ENCODE assay signal across 25 mouse cellular contexts in genomic region chr8:120675718-120676117, GRCm38 (mm10). TPM values are rescaled to one million over a fixed set of nuclear protein-coding genes. Genes with fewer than 3 reads are reported as not detected.
A peak's percentile ranks its signal among the peaks of the same experiment; 100 is the strongest.
DNase-seq lines count a peak whose midpoint lies in the region; ATAC-seq and TF ChIP-seq lines count a peak whose summit lies in the region.
"Had no signal": no experiment of that assay in that cellular context is flagged by ENCODE, and none has a peak within 500 bp of the region (broad histone marks: within the 10 kb centered on the region; RNA-seq: fewer than 3 reads in every experiment).

No protein-coding gene starts in this region.

- intact Hi-C loops in left cerebral cortex, adult 2 months (cut with DNase I), result loop anchor here (2.0 kb wide), 1 partner anchor 417 kb away; no protein-coding TSS in a partner anchor

- peak; percentile 43 for TF ChIP-seq CTCF in left cerebral cortex, adult 2 months (IDR thresholded peaks at IDR 0.05)

- no peak overlapping the region for H3K27ac ChIP-seq in left cerebral cortex, adult 2 months
- H3K27ac ChIP-seq: heart, embryonic 13.5 days; hindbrain, embryonic 13.5 days; liver, embryonic 15.5 days; midbrain, embryonic 12.5 days had no signal

- 0 out of 2 replicates have a peak, but pooled peaks have one; percentile 21 for ATAC-seq in frontal cortex, adult (ENCODE audit: low TSS enrichment)
- ATAC-seq: forebrain, embryonic 14.5 days; inflammation-experienced regulatory T-cells, adult 6 months had no signal

- DNase-seq in frontal cortex, postnatal 36 days (ENCODE audit: low spot score in 2 of 2), result no peak
- no peak for DNase-seq in left cerebral cortex, adult 2 months (ENCODE audit: extremely low spot score in 1 of 2, low spot score in 2 of 2)
- no peak for DNase-seq in left cerebral cortex, adult 11 months (ENCODE audit: low spot score)
- DNase-seq in 3T3-L1 (ENCODE audit: low read depth, low spot score), result peak; percentile 6
- peak; percentile 41 for DNase-seq in ES-CJ7 (ENCODE audit: low read depth, low spot score)
- no peak for DNase-seq in adrenal gland, postnatal 14 days
- DNase-seq: adrenal gland, postnatal 25 days; cerebellum, adult 11-12 months; cerebellum, postnatal 14 days; gastrocnemius, postnatal 25 days; heart, adult 18-20 months; heart, postnatal 14 days; kidney, adult 8-10 months; kidney, postnatal 25 days; lung, postnatal 10 days had no signal

- H3K4me3 ChIP-seq in left cerebral cortex, adult 2 months, result no peak overlapping the region
- H3K4me3 ChIP-seq: heart, embryonic 13.5 days; hindbrain, embryonic 13.5 days; liver, embryonic 15.5 days; midbrain, embryonic 12.5 days had no signal

RNA-seq across cellular contexts. Expression of gene Emc8, which starts 7.3 kb away (rescaled TPM):
- total RNA-seq in left cerebral cortex, adult 2 months (2021), result 10 to 100 TPM; 68.1 to 81.2 TPM
- total RNA-seq in adrenal gland, postnatal 14 days (2021), result 106 and 116 TPM in 2 replicates

RNA-seq across cellular contexts. Expression of gene Cox4i1, which starts 7.7 kb away (rescaled TPM):
- 1,000 to 10,000 TPM; 1,050 to 1,086 TPM for total RNA-seq in left cerebral cortex, adult 2 months (2021)
- total RNA-seq in adrenal gland, postnatal 14 days (2021), result 2,387 and 2,670 TPM in 2 replicates

RNA-seq across cellular contexts. Expression of gene Gm27021, which starts 7.8 kb away (rescaled TPM):
- 1 to 10 TPM in 1 of 2 experiments, not detected in 1; 1.5 TPM for total RNA-seq in left cerebral cortex, adult 2 months (2021)
- total RNA-seq in adrenal gland, postnatal 14 days (2021), result 0.64 TPM in 1 of 2 replicates, not detected in the other
- total RNA-seq: adrenal gland, postnatal 25 days; gastrocnemius, postnatal 25 days; heart, adult 18-20 months; heart, postnatal 14 days; megakaryocyte progenitor cell, adult 5-6 weeks; monocyte, adult 5-6 weeks; neutrophil, adult 5-6 weeks had no signal

RNA-seq across cellular contexts. Expression of gene 1190005I06Rik, which starts 28.3 kb away (rescaled TPM):
- 10 to 100 TPM; 11.3 to 11.5 TPM for total RNA-seq in left cerebral cortex, adult 2 months (2021)
- 27.8 and 31.6 TPM in 2 replicates for total RNA-seq in adrenal gland, postnatal 14 days (2021)
- total RNA-seq: monocyte, adult 5-6 weeks; neutrophil, adult 5-6 weeks had no signal

Comparison
In these comparisons a context has a peak if more than half of its experiments do, and no peak if none do; other contexts are left out.
1. DNase-seq: peak in 3T3-L1 (single experiment) and ES-CJ7 (single experiment); none in frontal cortex, postnatal 36 days (0 of 2), left cerebral cortex, adult 2 months (0 of 2), left cerebral cortex, adult 11 months (single experiment) and adrenal gland, postnatal 14 days (single experiment).